Mouse (Mus musculus) left cerebral cortex, adult 18-20 months (tissue): Measurements from ENCODE around the gene Lilra5. TPM values are rescaled to one million over a fixed set of nuclear protein-coding genes. Genes with fewer than 3 reads are reported as not detected.
"Not testable (repeated sequence)": the region's sequence is repeated elsewhere in the genome, so short reads cannot be mapped to it uniquely, and the experiment has no call there.

Source experiments
- DNase-seq, 2 experiments: peaks; one replicate each; pipeline ENCODE4 v3.0.0; 2021 to 2022; ENCODE audit warnings: low spot score in 2 of 2, mixed read lengths in 1 of 2
- long read RNA-seq, 2 experiments: library from polyadenylated mRNA; stranded (forward); transcript quantifications; one replicate each; pipeline ENCODE4 v2.0.0; 2021
- total RNA-seq, 2 experiments: library from RNA; stranded (reverse); gene quantifications; 2 replicates each; pipeline ENCODE4 v1.2.3; 2021

Gene Lilra5
- under 1 TPM in 1 of 2 experiments, not detected in 1; 0.16 TPM for total RNA-seq
- long read RNA-seq, experiment 1, partial matches to known transcripts: 0 of 1 reads
- long read RNA-seq, experiment 1, other reads (novel, unspliced or antisense): 1 of 1 reads
- long read RNA-seq, experiment 2, partial matches to known transcripts: 0 of 1 reads
- long read RNA-seq, experiment 2, other reads (novel, unspliced or antisense): 1 of 1 reads

GRCm38 (mm10) chr7:4237454-4237853 is at the start of gene Lilra5:
Gene Lilra5 (plus strand): TSS chr7:4237754.
- DNase-seq: no peak

GRCm38 (mm10) chr7:4207126-4207525 is 30.4 kb upstream of the Lilra5 start:
- DNase-seq: no peak

GRCm38 (mm10) chr7:4208626-4209025 is 28.9 kb upstream of the Lilra5 start:
- DNase-seq: no peak

DNA sequence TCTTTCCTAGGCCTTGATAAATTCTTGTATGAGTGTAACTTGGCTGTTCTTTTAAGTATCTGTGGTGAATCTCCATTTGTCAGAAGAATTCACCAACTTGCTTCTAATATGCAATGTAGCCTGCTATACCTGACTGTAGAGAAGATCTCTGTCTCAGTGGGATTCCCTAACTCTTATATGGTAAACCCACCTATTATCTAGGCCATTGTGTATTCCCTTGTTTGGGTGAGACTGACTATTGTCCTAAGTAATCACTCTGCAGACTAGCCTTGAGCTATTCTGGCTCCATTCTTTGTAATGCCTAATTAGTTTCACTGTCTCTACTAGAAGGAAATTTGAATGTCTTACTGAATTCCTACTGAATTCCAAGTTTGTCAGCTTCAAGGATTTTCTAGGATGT is 24.1 kb upstream of the Lilra5 start:
- not testable (repeated sequence) for DNase-seq

DNA sequence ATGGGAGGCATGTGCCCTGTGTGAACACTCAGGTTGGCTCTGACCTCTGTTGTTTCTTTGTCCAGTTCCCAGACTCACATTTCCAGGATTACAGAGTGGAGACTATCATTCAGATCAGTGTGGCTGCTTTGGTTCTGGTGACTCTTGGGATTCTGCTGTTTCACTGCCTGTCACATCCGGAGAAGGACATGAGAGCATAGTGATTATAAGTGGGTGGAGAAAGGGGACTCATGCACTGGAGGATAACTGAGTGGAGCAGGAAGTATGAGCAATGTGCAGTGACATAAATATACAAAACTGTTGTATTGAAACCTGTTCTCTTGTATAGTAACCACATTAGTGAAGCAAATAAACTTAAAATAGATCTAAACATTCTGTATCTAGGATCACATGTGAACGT is 22.2 kb upstream of the Lilra5 start:
- DNase-seq: no peak

GRCm38 (mm10) chr7:4215805-4216204 is 21.7 kb upstream of the Lilra5 start:
- DNase-seq: no peak

- DNase-seq: no peak
Measured at GRCm38 (mm10) chr7:4235536-4235935, 2.0 kb upstream of the Lilra5 start.

DNA sequence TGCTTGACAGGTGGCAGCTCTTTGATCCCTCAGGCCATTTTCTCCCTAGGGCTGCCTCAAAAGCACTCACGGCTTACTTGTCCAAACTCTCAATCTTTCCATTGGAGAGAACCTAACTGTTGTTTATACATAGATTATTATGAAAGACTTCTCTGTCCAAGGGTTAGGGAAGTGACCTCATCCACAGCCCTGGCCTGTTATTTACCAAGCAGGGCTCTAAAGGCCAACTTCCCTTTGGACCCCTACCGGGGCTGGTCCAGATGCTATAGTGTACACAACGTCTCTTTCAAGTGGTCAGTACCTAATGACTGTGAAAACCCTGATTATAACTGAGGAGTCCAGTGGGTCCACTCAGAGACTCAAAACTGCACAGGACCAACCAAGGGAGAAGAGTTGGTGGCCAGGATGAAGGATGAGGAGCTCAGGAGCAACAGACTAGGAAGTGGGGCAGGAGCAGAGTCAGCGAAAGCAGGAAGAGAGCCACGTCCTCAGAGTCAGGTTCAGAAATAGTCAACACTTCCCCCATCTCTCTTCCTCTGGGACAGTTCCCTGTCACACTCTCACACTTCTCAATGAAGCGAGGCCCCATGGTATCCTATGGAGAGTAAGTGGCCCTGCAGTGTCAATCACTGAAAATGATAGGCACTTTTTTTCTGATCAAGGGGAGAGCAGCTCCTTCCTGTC is 1.6 kb downstream of the Lilra5 start:
- DNase-seq: no peak

- not testable (repeated sequence) for DNase-seq
Measured at GRCm38 (mm10) chr7:4251211-4251610, 13.7 kb downstream of the Lilra5 start.

GRCm38 (mm10) chr7:4256060-4256459 is 18.5 kb downstream of the Lilra5 start:
- not testable (repeated sequence) for DNase-seq

DNA sequence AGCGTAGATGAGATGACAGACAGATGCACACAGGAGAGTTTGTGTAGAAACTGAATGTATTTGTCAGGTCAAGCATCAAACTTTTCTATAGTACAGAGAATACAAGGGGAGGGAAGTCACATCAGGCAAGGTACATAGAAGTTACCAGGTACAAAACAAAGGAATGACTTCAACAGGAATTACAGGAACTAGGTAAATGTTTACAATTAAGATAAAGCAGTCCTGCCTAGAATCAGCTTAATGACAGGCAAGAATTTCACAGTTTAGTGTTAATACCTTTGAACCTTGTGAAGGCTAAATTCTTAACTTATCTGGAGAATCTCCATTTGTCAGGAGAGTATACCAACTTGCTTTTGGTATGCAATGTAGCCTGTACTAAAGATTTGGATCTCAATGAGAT is 23.0 kb downstream of the Lilra5 start:
- DNase-seq: not testable (repeated sequence)

- not testable (repeated sequence) for DNase-seq
Measured at GRCm38 (mm10) chr7:4272106-4272505, 34.6 kb downstream of the Lilra5 start.

- not testable (repeated sequence) for DNase-seq
Measured at GRCm38 (mm10) chr7:4273874-4274273, 36.3 kb downstream of the Lilra5 start.

GRCm38 (mm10) chr7:4275500-4275899 is 37.9 kb downstream of the Lilra5 start:
- not testable (repeated sequence) for DNase-seq

GRCm38 (mm10) chr7:4292638-4293037 is 55.1 kb downstream of the Lilra5 start:
- no peak for DNase-seq

Other genes starting within 250 kb of the Lilra5 start
- 1 to 10 TPM; 5.9 to 7.1 TPM for gene Lair1, start 174.6 kb upstream of the Lilra5 start, total RNA-seq
- 100 to 1,000 TPM; 597 TPM for gene Ttyh1, start 118.3 kb upstream of the Lilra5 start, total RNA-seq
- gene Leng8, start 100.7 kb upstream of the Lilra5 start, total RNA-seq: 100 to 1,000 TPM; 125 to 149 TPM
- gene Leng9, start 87.4 kb upstream of the Lilra5 start, total RNA-seq: 1 to 10 TPM; 6.0 to 6.9 TPM
- 1 to 10 TPM; 3.6 to 4.1 TPM for gene Cdc42ep5, start 72.9 kb upstream of the Lilra5 start, total RNA-seq
- gene Ncr1, start 100.0 kb downstream of the Lilra5 start, total RNA-seq: not detected
- not detected for gene Gp6, start 160.0 kb downstream of the Lilra5 start, total RNA-seq
- gene Rdh13, start 207.9 kb downstream of the Lilra5 start, total RNA-seq: 10 to 100 TPM; 25.3 to 28.1 TPM
- gene Eps8l1, start 222.9 kb downstream of the Lilra5 start, total RNA-seq: 1 to 10 TPM; 4.7 to 7.9 TPM